Mouse (Mus musculus) ES-CJ7 (cell line): ENCODE results near the gene Ggt7.
"Not testable (repeated sequence)": the region's sequence is repeated elsewhere in the genome, so short reads cannot be mapped to it uniquely, and the experiment has no call there.

Source experiments
- DNase-seq: peaks from one replicate; pipeline ENCODE4 v3.0.0; 2011; ENCODE audit warnings: low read depth, low spot score

Ggt7 gene

DNA sequence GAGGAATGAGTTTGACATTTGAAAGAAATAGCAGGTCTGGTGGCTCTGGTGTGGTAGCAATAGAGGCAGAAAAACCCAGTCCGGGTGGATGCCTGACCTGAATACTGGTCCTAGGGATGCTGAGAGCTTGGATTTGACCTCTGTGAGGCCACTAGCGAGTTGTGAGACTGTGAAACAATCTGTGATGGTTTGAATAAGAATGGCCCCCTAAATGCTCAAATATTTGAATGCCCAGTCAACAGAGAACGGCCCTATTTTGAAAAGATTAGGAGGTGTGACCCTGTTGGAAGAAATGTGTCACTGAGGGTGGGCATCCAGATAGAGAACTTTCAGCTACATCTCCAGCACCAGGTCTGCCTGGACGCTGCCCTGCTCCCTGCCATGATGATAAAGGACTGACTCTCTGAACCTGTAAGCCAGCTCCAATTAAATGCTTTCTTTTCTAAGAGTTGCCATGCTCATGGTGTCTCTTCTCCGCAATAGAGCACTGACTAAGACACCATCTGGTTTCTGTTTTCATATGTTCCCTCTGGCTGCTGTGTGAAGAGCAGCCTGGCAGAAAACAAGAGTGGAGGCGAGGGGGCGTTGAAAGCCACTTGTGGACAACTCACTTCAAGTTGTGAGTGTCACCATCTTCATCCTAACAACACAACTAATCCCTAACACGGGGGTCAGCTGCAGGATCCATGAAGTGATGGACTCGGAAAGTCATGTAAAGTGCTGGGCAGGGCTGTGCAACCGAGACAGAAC is 10.1 kb downstream of the Ggt7 start:
- peak; percentile 53 for DNase-seq

DNA sequence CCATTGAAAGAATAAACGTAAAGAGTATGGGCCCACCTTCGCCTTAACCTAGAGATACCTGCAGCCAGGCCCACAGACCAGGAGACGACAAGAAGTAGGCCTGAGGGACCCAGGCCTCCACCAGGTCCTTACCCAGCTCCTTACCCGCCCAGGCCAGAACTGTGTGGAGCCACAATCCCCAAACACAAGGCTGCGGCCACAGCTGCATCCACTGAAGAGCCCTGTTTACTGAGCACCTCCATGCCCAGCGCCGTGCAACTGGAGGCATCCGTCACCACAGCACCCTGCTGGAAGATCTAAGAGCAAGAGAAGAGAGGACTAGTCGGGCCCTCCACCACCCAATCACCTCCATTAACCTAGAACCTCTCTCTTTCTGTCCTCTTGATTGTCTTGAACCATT is 12.2 kb downstream of the Ggt7 start:
- no peak for DNase-seq

DNA sequence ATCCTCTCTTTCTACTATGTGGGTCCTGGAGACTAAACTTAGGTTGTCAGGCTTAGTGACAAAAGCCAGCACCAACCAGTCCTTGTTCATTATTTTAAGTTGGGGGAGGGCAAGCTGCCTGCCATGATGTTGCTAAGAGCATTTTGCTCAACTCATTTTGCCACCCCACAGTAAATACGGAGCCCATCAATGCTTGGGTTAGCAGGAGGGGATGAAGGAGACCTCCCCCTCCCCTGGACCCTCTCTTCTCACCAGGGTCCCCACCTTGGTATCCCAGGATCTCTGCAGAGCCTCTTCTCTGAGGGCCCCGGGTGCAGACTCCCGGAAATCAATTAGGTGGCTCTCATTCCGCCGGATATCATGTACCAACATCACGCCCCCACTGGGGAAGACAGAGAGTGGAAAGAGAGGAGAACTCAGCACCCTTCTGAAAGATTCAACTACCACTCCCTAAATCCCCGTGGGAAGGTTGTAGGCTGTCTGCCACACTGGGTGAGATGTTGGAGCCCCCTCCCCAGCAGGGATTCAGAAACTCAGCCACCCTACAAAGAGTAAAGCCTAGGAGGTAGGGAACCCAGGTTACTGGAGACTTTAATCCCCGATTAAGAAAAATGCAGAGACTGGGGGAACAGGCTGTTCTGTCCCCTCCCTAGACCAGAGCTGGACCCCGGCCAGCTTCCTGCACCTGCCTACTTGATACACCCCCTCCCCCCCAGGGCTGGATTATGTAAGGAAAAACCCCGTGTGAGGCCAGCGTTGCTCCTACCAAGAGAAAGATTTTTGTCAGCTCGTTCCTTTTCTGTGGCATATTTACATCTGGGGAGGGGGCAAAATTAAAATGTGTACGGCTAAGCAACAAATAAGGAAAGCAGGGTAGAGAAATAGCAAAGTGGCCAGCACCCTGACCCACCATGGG is 13.3 kb downstream of the Ggt7 start:
- no peak for DNase-seq

DNA sequence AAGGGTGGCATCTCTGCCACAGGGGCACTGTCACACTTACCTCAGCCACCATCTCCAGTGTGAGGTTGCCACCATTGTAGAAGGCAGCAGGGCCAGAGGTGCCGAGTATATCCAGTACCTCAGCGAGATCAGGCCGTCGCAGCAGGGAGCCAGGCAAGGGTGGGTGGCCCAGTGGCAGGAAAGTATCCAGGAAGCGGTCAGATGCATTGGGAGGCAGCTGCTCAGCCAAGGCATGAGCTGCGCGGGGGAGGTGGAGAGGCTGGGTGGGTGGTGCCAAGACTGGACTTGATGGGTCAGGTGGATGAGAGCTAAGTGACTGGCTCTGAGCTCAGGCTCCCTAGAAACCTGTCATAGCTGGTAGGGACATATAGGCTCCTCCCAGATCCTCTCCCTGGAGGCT is 15.4 kb downstream of the Ggt7 start:
- DNase-seq, result no peak

DNA sequence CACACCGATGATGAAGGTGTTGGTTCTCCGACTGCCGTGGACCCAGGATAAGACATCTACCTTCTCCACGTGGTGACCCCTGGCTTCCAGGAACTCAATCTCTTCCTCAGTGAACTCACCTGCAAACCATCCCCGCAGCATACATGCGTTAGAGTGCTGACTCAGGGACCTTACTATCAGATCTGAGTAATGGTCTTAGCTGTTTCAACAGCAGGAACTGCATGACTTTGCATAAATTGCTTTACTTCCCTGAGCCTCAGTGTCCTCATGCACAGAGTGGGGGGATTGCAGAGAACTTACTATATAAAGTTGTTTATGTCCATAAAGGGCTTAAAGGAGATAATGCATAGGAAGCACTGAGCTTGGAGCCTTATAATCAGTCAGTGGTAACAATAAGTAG is 27.0 kb downstream of the Ggt7 start:
- no peak for DNase-seq

DNA sequence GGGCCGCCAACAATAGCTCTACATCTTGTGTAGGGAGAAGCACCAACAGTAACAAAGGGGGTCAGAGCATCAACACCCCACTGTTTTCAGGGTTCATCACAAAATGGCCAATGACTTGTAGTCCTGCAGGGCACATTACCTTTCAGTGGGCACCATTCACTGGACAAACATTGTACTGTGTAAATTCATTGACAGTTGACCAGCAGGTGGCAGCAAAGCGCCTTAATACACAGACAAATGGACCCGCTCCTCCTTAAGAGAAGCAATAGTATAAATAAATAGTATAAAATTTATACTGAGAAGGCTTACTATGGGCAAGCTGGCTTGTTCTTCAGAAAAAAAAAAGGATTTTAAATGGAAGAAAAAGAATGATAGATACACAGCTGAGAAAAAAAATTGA is 36.0 kb downstream of the Ggt7 start:
- peak; percentile 80 for DNase-seq

DNA sequence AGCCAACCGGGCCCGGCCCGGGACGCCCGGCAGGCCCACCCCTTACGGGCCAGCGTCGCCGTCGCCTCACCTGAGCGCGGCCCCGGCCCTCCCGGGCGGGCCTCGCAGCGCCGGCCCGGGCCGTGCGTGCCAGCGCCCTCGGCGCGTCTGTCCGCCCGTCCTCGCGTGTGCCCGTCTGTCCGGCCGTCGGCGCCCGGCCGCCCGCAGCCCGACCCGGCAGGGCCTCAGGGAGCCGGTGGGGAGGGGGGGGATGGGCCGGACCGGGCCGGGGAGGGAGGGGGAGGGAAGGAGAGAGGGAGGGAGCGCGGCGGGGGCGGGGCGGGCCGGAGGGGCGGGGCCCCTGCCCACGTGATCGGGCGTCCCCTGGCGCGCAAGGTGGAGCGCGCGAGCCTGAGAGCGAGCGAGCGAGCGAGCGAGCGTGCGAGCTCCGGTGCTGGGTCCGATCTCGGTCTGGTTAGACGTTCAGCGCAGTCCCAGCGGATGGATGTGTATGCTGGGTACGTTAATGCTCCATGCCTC is 44.4 kb downstream of the Ggt7 start, which contains the start of gene Ncoa6:
Gene Ncoa6, minus strand, starts transcription at position 325 of the 519 bp plus-strand sequence.
- DNase-seq, result peak; percentile 79

DNA sequence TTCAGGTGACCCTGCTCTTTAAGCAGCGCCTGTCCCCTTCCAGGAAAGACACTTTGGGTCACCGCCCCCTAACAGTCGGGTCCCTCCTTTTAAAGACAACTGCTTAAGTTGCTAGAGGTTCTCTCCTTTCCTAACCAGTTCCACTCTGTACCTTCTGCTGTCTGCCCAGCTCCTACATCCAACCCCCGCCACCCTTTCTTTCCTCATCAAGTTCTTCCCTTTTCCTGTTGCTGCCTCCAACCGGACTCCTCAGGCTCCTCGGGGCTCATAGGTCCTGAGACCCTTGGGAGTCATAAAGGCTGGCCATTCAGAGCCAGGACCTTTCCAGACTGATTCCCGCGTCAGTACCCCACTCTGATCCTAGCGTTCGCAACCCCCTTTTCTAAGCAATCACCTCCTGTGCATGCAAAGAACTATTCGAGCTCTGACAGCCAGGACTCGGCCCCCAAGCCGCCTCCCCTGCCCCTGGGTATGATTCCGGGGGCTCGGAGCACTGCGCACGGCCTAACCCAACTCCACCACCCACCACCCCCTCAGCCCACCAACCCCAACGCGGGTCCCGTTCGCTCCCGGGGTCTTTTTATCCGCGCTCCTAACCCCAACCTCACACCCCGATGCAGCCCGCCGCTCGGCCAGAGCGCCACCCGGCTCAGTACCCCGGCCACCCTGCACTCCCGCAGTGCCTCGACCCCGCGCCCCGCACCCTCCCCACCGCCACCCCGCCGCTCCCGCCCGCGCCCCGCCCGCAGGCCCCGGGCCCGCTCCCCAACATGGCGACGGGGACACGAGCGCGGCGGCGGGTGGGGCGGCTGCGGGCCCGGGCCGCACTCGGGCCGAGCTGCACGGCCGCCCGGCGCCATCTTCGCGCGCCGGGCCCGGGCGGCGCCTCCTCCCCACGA is 45.1 kb downstream of the Ggt7 start:
- DNase-seq, result peak; percentile 66

DNA sequence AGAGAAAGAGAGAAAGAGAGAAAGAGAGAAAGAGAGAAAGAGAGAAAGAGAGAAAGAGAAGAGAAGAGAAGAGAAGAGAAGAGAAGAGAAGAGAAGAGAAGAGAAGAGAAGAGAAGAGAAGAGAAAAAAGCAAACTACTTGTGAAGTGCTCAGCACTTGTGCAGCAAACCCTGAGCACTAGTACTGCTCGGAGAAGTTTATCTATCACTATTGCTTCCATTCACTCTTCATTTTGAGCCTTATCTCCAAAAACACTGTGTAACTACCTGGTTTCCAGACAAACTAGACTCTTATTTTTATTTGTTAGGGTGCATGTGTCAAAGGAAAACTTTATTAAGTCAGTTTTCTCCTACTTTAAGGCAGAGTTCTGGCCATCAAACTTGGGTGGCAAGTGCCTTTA is 51.2 kb downstream of the Ggt7 start:
- DNase-seq, result no peak

DNA sequence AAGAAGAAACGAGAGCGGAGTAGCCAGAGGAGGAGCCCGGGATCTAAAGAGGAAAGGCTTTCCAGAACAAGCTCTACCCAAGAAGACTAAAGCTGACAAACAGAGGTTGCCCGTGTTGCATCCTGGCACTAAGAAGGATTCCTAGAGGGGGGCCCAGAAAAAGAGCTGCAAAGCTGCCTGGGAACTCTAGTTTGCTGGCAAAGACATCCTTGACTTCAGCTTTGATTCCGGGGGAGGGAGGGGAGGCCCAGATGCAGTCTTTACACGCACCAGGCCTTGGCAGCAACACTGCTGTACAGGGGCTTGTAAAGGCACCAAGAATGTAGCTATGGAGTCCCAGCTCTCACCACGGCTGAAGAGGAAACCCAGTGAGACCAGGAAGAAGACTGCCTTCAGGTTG is 64.4 kb downstream of the Ggt7 start:
- DNase-seq, result no peak

DNA sequence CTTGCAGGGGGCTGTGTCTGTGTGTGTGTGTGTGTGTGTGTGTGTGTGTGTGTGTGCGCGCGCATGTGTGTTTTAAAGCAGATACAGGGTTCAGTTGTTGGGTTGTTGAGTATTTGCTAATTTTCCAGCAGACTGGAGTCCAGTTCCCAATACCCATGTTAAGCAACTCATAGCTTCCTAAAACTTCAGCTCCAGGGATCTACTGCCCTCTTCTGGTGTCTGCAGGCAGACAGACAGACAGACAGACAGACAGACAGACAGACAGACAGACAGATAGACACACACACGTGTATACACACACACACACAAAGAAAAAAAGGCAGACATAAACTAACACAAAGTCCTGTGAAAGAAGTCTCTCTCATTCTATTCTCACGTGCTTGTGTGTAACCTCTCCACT is 66.8 kb downstream of the Ggt7 start:
- DNase-seq, result peak; percentile 17

DNA sequence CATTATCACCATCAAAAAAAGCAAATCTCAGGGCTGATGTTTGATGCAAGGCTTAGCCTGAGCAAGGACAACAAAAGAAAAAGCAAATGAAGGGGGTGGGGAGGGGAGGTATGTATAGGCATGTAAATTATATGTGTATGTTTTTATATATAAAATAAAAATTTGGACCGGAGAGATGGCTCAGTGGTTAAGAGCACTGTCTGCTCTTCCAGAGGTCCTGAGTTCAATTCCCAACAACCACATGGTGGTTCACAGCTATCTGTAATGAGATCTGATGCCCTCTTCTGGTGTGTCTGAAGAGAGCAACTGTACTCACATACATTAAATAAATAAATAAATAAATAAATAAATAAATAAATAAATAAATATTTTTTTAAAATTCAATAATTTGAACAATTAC is 70.1 kb downstream of the Ggt7 start:
- not testable (repeated sequence) for DNase-seq

DNA sequence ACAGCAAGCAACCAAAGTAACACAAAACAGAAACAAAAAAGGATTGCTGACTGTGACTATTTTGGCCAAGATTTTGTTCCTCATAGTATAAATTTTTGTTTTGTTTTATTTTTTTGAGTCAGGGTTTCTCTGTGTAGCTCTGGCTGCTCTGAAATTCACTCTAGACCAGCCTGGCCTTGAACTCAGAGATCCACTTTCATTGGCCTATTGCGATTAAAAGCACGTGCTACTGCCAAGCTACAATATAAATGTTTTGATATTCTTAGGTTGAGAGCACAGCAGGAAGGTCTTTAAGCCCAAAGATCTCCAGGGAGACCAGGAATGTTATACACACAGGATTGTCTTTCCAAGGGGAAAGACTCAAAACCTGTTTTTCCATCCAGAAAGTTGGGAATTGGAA is 74.6 kb downstream of the Ggt7 start:
- DNase-seq, result no peak

DNA sequence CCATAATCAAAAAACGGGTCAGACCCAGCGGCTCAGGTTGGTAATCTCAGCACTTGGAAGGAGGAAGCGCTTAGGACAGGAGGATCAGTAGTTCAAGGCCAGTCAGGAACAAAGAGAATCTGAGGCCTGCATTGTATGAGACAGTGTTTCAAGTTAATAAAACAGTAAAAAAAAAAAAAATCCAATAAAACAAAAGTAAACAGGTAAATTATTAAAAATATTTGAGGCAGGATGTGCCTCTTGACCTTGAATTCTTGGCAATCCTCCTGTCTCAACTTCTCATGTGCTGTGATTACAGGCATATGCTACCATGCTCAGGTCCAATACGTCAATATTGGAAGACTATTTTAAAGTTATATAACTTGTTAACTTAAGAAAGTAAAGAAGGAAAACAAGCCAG is 75.1 kb downstream of the Ggt7 start:
- no peak for DNase-seq
